In the genomic region with DNA sequence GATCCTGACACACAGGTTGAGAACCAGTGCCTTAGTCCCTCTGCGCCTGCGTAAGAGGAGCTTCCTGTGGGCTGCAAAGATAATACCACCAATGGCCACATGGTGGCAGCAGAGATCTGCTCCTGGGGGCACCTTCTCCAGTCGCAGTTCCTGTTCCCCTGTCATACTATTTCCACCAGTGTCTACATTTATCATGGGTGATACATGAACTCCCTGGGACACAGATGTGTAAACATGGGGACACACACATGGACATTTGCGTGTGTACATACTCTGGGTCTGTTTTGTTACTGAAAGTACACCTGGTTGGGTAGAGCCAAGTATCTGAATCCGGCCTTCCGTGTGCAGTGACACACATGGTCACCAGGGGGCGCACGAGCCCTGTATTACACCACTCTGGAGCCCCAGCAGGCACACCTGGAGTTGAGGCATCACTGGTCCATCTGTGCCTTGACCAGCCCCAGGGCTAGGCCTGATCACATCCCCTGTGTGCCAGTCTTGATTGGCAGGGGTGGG, we compare ENCODE assay signal across 9 mouse cellular contexts. TPM values are rescaled to one million over a fixed set of nuclear protein-coding genes. Genes with fewer than 3 reads are reported as not detected.
DNase-seq lines count a peak whose midpoint lies in the region; ATAC-seq lines count a peak whose summit lies in the region.
"Had no signal": no experiment of that assay in that cellular context is flagged by ENCODE, and none has a peak within 500 bp of the region (broad histone marks: within the 10 kb centered on the region; RNA-seq: fewer than 3 reads in every experiment).

No protein-coding gene starts in this region.

- no peaks in the 10 kb centered on the region for H3K9me3 ChIP-seq in forebrain, embryonic 12.5 days
- no peaks in the 10 kb centered on the region for H3K9me3 ChIP-seq in heart, embryonic 16.5 days (replicated peaks; ENCODE audit: control insufficient read depth, low read length)
- 0 out of 2 replicates have a peak, but pooled peaks cover 5% of the 10 kb centered on the region for H3K9me3 ChIP-seq in liver, embryonic 13.5 days (replicated peaks)
- H3K9me3 ChIP-seq in stomach, embryonic 14.5 days (ENCODE audit: control insufficient read depth, low read depth, low read length), result no peaks in the 10 kb centered on the region
- H3K9me3 ChIP-seq: embryonic facial prominence, embryonic 15.5 days had no signal

- no peaks in the 10 kb centered on the region for H3K27me3 ChIP-seq in forebrain, embryonic 12.5 days
- no peaks in the 10 kb centered on the region for H3K27me3 ChIP-seq in heart, embryonic 16.5 days (ENCODE audit: control insufficient read depth, insufficient read depth, low read length)
- H3K27me3 ChIP-seq in liver, embryonic 13.5 days, result no peaks in the 10 kb centered on the region
- no peaks in the 10 kb centered on the region for H3K27me3 ChIP-seq in stomach, embryonic 14.5 days (ENCODE audit: control insufficient read depth, insufficient read depth, low read length)
- H3K27me3 ChIP-seq: embryonic facial prominence, embryonic 15.5 days had no signal

- H3K27ac ChIP-seq in forebrain, embryonic 12.5 days, result no peak overlapping the region
- H3K27ac ChIP-seq in heart, embryonic 16.5 days (ENCODE audit: low read length), result no peak overlapping the region
- no peak overlapping the region for H3K27ac ChIP-seq in liver, embryonic 13.5 days
- H3K27ac ChIP-seq in stomach, embryonic 14.5 days (ENCODE audit: low read length), result no peak overlapping the region
- H3K27ac ChIP-seq: embryonic facial prominence, embryonic 15.5 days had no signal

- no peak overlapping the region for H3K9ac ChIP-seq in forebrain, embryonic 12.5 days
- H3K9ac ChIP-seq in heart, embryonic 16.5 days (ENCODE audit: low read length), result no peak overlapping the region
- H3K9ac ChIP-seq in liver, embryonic 13.5 days, result no peak overlapping the region
- no peak overlapping the region for H3K9ac ChIP-seq in stomach, embryonic 14.5 days (replicated peaks; ENCODE audit: low read depth, low read length)
- H3K9ac ChIP-seq: embryonic facial prominence, embryonic 15.5 days had no signal

- H3K4me3 ChIP-seq in forebrain, embryonic 12.5 days (replicated peaks), result no peak overlapping the region
- H3K4me3 ChIP-seq in heart, embryonic 16.5 days (ENCODE audit: low read length), result no peak overlapping the region
- H3K4me3 ChIP-seq in liver, embryonic 13.5 days (replicated peaks), result no peak overlapping the region
- no peak overlapping the region for H3K4me3 ChIP-seq in stomach, embryonic 14.5 days (ENCODE audit: low read depth, low read length)
- H3K4me3 ChIP-seq: embryonic facial prominence, embryonic 15.5 days had no signal

- peak; percentile 97 for DNase-seq in CD4-positive, CD25-positive, alpha-beta regulatory T cell, adult 2 months (ENCODE audit: low read depth, low spot score)
- peak; percentile 64 for DNase-seq in c-Kit-negative CD71-positive TER-119-positive erythroid progenitor cells, embryonic 14.5 days (ENCODE audit: low read depth, low spot score)
- DNase-seq in kidney, postnatal 25 days, result peak; percentile 83 to 89
- peak; percentile 77 for DNase-seq in liver, embryonic 13.5 days
- peak; percentile 94 to 97 for DNase-seq in natural killer cell, adult 2 months (ENCODE audit: low spot score in 2 of 2)

- ATAC-seq in forebrain, embryonic 12.5 days (ENCODE audit: low FRiP score), result peak; percentile 48; the same call in 1 of the 2 replicates
- peak; percentile 24; the same call in 1 of the 2 replicates for ATAC-seq in heart, embryonic 16.5 days (replicated peaks; ENCODE audit: extremely low read depth, insufficient read depth, low FRiP score)
- ATAC-seq in liver, embryonic 13.5 days (ENCODE audit: low read depth), result peak; percentile 54
- ATAC-seq in stomach, embryonic 14.5 days (ENCODE audit: insufficient number of reproducible peaks, insufficient read depth, low FRiP score, low read depth), result peak; percentile 64

- H3K4me2 ChIP-seq in forebrain, embryonic 12.5 days, result no peak overlapping the region
- H3K4me2 ChIP-seq in heart, embryonic 16.5 days (ENCODE audit: low read depth, low read length), result 0 out of 2 replicates have a peak overlapping the region, but pooled peaks have one; percentile 32
- 0 out of 2 replicates have a peak overlapping the region, but pooled peaks have one; percentile 21 for H3K4me2 ChIP-seq in liver, embryonic 13.5 days
- no peak overlapping the region for H3K4me2 ChIP-seq in stomach, embryonic 14.5 days (replicated peaks; ENCODE audit: low read depth, low read length)
- H3K4me2 ChIP-seq: embryonic facial prominence, embryonic 15.5 days had no signal

- H3K36me3 ChIP-seq in forebrain, embryonic 12.5 days (replicated peaks), result no peaks in the 10 kb centered on the region
- no peaks in the 10 kb centered on the region for H3K36me3 ChIP-seq in heart, embryonic 16.5 days (ENCODE audit: control insufficient read depth, insufficient read depth)
- H3K36me3 ChIP-seq in liver, embryonic 13.5 days, result no peaks in the 10 kb centered on the region
- H3K36me3 ChIP-seq in stomach, embryonic 14.5 days (ENCODE audit: control insufficient read depth, insufficient read depth, low read length), result no peaks in the 10 kb centered on the region
- H3K36me3 ChIP-seq: embryonic facial prominence, embryonic 15.5 days had no signal

- no peaks in the 10 kb centered on the region for H3K4me1 ChIP-seq in forebrain, embryonic 12.5 days
- no peaks in the 10 kb centered on the region for H3K4me1 ChIP-seq in heart, embryonic 16.5 days (ENCODE audit: control insufficient read depth, insufficient read depth, low read length)
- H3K4me1 ChIP-seq in liver, embryonic 13.5 days (replicated peaks), result peaks cover 6% of the 10 kb centered on the region
- H3K4me1 ChIP-seq in stomach, embryonic 14.5 days (ENCODE audit: control insufficient read depth, insufficient read depth, low read length), result no peaks in the 10 kb centered on the region
- H3K4me1 ChIP-seq: embryonic facial prominence, embryonic 15.5 days had no signal

- 12% methylated on average over 8 of the region's 8 CpGs for WGBS in forebrain, embryonic 12.5 days
- 15% methylated on average over 8 of the region's 8 CpGs for WGBS in heart, embryonic 16.5 days
- WGBS in liver, embryonic 13.5 days (ENCODE audit: insufficient replicate concordance), result 5% methylated on average over 8 of the region's 8 CpGs
- 10% methylated on average over 8 of the region's 8 CpGs for WGBS in stomach, embryonic 14.5 days

RNA-seq across cellular contexts. Expression of gene Tmem121, which starts 36.4 kb away (rescaled TPM):
- 21.6 and 21.9 TPM in 2 replicates for polyA plus RNA-seq in forebrain, embryonic 12.5 days (2016; fragmentation: Nextera tagmentation; extraction: Ambion mirVana)
- polyA plus RNA-seq in heart, embryonic 16.5 days (2015; fragmentation: Nextera tagmentation; extraction: Ambion mirVana), result 5.5 and 7.8 TPM in 2 replicates
- polyA plus RNA-seq in liver, embryonic 13.5 days (2015; fragmentation: Nextera tagmentation; extraction: Ambion mirVana), result 0.46 and 0.52 TPM in 2 replicates
- 6.3 and 7.2 TPM in 2 replicates for polyA plus RNA-seq in stomach, embryonic 14.5 days (2014; fragmentation: Nextera tagmentation; extraction: Ambion mirVana)

Comparison
In these comparisons a context has a peak if more than half of its experiments do, and no peak if none do; other contexts are left out.
1. H3K4me2 ChIP-seq: peak in heart, embryonic 16.5 days (single experiment) and liver, embryonic 13.5 days (single experiment); none in forebrain, embryonic 12.5 days (single experiment) and stomach, embryonic 14.5 days (single experiment).
2. Peak in every context shown above with its lines, with median percentiles within 50 percentile points of each other: DNase-seq and ATAC-seq.